Mouse (Mus musculus): Measurements from ENCODE around the gene Med16.

GRCm38 (mm10) chr10:79916808-79917531 is 8.2 kb upstream of the Med16 start, which contains the start of gene Kiss1r:
- no peak for TF ChIP-seq GATA1 (IDR thresholded peaks at IDR 0.05; ENCODE audit: low read length)
- no peak for TF ChIP-seq TAL1 (IDR thresholded peaks at IDR 0.05; ENCODE audit: low read length)
